Mouse (Mus musculus) bone marrow, adult 2 months (tissue): ENCODE measurements around the gene Tfap2c. TPM values are rescaled to one million over a fixed set of nuclear protein-coding genes. Genes with fewer than 3 reads are reported as not detected.

Experiments
- H3K27ac ChIP-seq: fragments of 200-500 bp; 2 replicates; pipeline ENCODE4 v1.5.1; 2012; ENCODE audit warnings: low read depth, mild to moderate bottlenecking, control low read depth, inconsistent platforms, low read length; ENCODE audit not compliant: control insufficient read depth, poor library complexity, insufficient read depth
- H3K4me1 ChIP-seq: fragments of 200-500 bp; 2 replicates; pipeline ENCODE4 v1.6.1; 2011; ENCODE audit warnings: low read length; ENCODE audit not compliant: control insufficient read depth, insufficient read depth
- H3K4me3 ChIP-seq: fragments of 200-500 bp; replicated peaks from 2 replicates; pipeline ENCODE3; 2011; ENCODE audit warnings: mild to moderate bottlenecking, low read depth, low read length, control low read depth; ENCODE audit not compliant: control insufficient read depth
- CTCF ChIP-seq: fragments of 200-500 bp; IDR thresholded peaks from 2 replicates; pipeline ENCODE4 v1.5.1; 2011; ENCODE audit warnings: low read length, control low read depth; ENCODE audit not compliant: control insufficient read depth, insufficient read depth
- POLR2A ChIP-seq: fragments of 200-500 bp; IDR thresholded peaks from 2 replicates; pipeline ENCODE4 v1.6.1; 2011; ENCODE audit warnings: low read depth, mild to moderate bottlenecking, control low read depth, low read length, borderline replicate concordance; ENCODE audit not compliant: control insufficient read depth
- WGBS: fragments of 180-500 bp; shearing (Covaris S2); methylation state at CpG from one replicate; pipeline ENCODE4 v1.1.7; 2018; 5-methylcytosine and 5-hydroxymethylcytosine counted together
- polyA plus RNA-seq: library from polyadenylated mRNA; stranded (reverse); fragments of >200 nt; gene quantifications from 2 replicates; pipeline ENCODE4 v1.2.4, GENCODE M21; 2011; ENCODE audit warnings: low replicate concordance; ENCODE audit not compliant: missing spikeins, insufficient read depth, insufficient read length

Gene Tfap2c
- polyA plus RNA-seq, 1 experiment: not detected

- 55% methylated on average over 10 of the region's 10 CpGs for WGBS
- Histone ChIP-seq H3K4me1 (no peaks in the 10 kb centered on the region), H3K4me3 (no peak overlapping the region), H3K27ac (no peak overlapping the region)
- no peak for TF ChIP-seq CTCF
These were observed 11.6 kb downstream of the Tfap2c start for GRCm38 (mm10) chr2:172561016-172561415.

GRCm38 (mm10) chr2:172567835-172568234 is 18.4 kb downstream of the Tfap2c start:
- TF ChIP-seq POLR2A (no peak), CTCF (no peak)

GRCm38 (mm10) chr2:172568466-172568865 is 19.1 kb downstream of the Tfap2c start:
- 67% methylated on average over 2 of the region's 2 CpGs for WGBS
- H3K4me1 ChIP-seq: no peaks in the 10 kb centered on the region
- TF ChIP-seq CTCF (no peak), POLR2A (no peak)
- no peak overlapping the region for H3K4me3 ChIP-seq
- no peak overlapping the region for H3K27ac ChIP-seq

More at GRCm38 (mm10) chr2:172567835-172568234, 18.4 kb downstream of the Tfap2c start:
- Histone ChIP-seq H3K27ac (no peak overlapping the region), H3K4me1 (no peaks in the 10 kb centered on the region), H3K4me3 (no peak overlapping the region)
- 76% methylated on average over 9 of the region's 9 CpGs for WGBS

GRCm38 (mm10) chr2:172577196-172577766 is 27.9 kb downstream of the Tfap2c start:
- Histone ChIP-seq H3K4me3 (no peak overlapping the region), H3K4me1 (no peaks in the 10 kb centered on the region), H3K27ac (no peak overlapping the region)
- no peak for TF ChIP-seq CTCF
- TF ChIP-seq POLR2A: no peak
- WGBS: 69% methylated on average over 2 of the region's 2 CpGs

GRCm38 (mm10) chr2:172579221-172579620 is 29.8 kb downstream of the Tfap2c start:
- H3K27ac ChIP-seq: no peak overlapping the region
- H3K4me1 ChIP-seq: no peaks in the 10 kb centered on the region
- no peak overlapping the region for H3K4me3 ChIP-seq
- TF ChIP-seq CTCF: no peak
- TF ChIP-seq POLR2A: no peak
- WGBS: 74% methylated on average over 5 of the region's 5 CpGs

- Histone ChIP-seq H3K27ac (no peak overlapping the region), H3K4me1 (no peaks in the 10 kb centered on the region), H3K4me3 (no peak overlapping the region)
- TF ChIP-seq CTCF (no peak), POLR2A (no peak)
- WGBS: 80% methylated on average over 12 of the region's 12 CpGs
These were observed 31.3 kb downstream of the Tfap2c start for GRCm38 (mm10) chr2:172580536-172581265.

GRCm38 (mm10) chr2:172583312-172583711 is 33.9 kb downstream of the Tfap2c start:
- Histone ChIP-seq H3K27ac (no peak overlapping the region), H3K4me3 (no peak overlapping the region), H3K4me1 (no peaks in the 10 kb centered on the region)
- TF ChIP-seq CTCF (no peak), POLR2A (no peak)
- 62% methylated on average over 7 of the region's 7 CpGs for WGBS

- Histone ChIP-seq H3K27ac (no peak overlapping the region), H3K4me3 (no peak overlapping the region), H3K4me1 (no peaks in the 10 kb centered on the region)
- 69% methylated on average over 6 of the region's 6 CpGs for WGBS
- TF ChIP-seq CTCF (no peak), POLR2A (no peak)
These were observed 35.9 kb downstream of the Tfap2c start for GRCm38 (mm10) chr2:172585329-172585728.
